Mouse (Mus musculus) kidney, adult 18-20 months (tissue): ENCODE measurements around the gene Iqck.

Experiments used
- DNase-seq: peaks from one replicate; pipeline ENCODE4 v3.0.0; 2021

Iqck gene

GRCm38 (mm10) chr7:118992080-118992560, 136.6 kb downstream of the Iqck start:
- DNase-seq, result no peak

DNA sequence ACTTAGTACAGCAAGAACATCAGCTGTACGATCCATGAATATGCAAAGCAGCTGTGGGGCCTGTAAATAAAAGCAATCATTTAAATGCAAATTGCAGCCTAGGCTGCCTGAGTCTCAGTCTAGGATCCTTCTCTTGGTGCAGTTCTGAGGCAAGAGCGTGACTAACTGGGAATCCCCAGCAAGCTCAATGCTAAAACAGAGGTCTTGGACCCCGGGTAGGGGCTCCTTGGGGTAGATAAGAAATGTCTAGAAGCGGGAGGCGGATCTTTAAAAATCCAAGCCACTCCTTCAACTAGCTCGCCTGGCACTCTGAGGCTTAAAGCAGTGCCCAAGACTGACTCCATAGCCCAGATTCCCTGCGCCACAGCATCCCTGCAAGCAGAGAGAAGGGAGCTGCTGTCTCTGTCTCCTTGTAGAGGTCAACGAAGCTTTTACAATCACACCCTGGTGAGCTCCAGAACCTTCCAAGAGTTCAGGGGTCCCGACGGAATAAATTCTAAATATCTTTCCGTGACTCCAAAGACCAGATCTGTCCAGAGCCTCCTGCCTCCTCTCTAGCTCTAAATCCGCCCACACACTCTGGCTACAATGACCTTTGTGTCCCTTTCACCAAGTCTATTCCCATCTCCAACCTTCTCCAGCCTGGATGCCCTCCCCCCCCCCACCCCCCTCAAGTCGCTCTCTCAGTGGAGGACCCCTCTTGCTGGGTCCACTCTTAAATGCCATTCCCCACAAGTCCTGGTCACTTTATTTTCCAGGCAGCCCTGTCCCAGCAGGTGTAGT, 137.3 kb downstream of the Iqck start:
- no peak for DNase-seq

- no peak for DNase-seq
Observed at GRCm38 (mm10) chr7:118993597-118994230, 138.2 kb downstream of the Iqck start.

GRCm38 (mm10) chr7:118994231-118994842, 138.8 kb downstream of the Iqck start:
- DNase-seq, result peak; percentile 23

DNA sequence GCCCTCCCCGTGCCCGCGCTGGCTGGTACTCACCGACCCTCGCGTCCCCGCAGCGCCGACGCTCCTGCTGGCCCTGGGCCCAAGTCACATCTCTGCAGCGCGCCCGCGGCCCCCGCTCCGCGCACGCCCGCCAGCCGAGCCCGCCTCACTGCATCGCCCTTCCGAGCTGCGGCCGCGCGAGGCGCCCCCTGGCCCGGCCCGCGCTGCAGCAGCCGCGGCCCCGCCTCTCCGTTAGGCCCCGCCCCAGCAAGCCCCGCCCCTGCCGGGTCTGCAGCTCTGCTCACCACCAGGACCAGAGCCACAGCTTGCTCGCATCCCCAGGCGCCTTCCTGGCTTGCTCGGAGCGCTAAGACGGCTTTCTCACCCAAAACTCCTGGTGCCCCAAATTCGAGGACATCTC, 139.5 kb downstream of the Iqck start, which contains the start of gene Gprc5b:
TSS of gene Gprc5b (minus strand) at position 205 of the 400 bp plus-strand sequence.
- DNase-seq, result peak; percentile 85

- no peak for DNase-seq
Observed at GRCm38 (mm10) chr7:118995671-118996070, 140.1 kb downstream of the Iqck start.

DNA sequence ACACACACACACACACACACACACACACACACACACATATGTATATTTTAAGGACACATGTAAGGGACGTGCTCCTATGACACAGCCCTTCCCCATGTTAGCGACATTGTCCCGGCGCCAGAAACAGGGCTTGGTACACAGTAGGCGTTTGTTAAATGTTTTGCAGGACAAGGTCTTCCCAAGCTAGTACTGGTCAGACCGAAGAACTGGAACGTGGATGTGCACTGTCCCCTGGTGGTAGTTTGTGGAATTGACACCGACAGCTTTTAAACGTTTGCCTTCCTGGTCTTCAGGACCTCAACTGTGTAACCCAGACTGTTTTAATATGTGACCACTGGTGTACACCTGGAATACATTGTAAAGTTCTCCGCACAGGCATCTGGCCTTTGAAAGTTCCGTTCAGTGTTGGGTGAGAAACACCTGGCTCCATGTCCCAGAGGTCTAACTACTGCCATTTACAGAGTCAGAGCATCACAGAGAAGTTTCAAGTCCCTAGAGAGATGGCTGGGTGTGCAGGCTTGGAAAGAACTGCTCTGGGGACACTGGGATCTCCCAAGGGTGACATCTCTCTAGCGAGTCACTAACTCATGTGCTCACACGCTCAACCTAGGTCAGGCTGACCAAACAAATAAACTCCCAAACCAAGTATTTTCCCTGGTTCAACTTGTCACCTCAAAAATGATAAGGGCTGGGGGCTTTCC, 140.7 kb downstream of the Iqck start:
- peak; percentile 87 for DNase-seq

GRCm38 (mm10) chr7:118999857-119000256, 144.3 kb downstream of the Iqck start:
- DNase-seq, result no peak

DNA sequence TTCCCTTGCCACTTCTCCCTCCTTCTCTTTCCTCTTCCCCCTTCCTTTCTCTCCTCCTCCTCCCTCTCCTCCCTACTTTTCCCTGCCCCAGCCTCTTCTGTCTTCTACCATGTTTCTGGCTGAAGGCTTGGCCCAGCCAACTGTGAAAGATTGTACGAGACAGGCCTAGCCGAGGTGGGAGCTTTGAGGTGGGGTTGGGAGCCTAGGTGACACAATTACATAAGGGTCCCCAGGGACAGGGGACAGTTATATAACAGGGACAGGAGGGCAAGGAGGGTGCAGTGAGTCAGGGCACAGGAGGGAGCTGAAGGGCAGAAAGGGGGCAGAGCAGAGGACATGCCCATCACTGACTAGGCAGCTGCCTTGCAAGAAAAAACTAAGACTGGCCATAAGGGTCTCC, 146.4 kb downstream of the Iqck start:
- no peak for DNase-seq

GRCm38 (mm10) chr7:119002501-119002900, 146.9 kb downstream of the Iqck start:
- DNase-seq, result peak; percentile 44

DNA sequence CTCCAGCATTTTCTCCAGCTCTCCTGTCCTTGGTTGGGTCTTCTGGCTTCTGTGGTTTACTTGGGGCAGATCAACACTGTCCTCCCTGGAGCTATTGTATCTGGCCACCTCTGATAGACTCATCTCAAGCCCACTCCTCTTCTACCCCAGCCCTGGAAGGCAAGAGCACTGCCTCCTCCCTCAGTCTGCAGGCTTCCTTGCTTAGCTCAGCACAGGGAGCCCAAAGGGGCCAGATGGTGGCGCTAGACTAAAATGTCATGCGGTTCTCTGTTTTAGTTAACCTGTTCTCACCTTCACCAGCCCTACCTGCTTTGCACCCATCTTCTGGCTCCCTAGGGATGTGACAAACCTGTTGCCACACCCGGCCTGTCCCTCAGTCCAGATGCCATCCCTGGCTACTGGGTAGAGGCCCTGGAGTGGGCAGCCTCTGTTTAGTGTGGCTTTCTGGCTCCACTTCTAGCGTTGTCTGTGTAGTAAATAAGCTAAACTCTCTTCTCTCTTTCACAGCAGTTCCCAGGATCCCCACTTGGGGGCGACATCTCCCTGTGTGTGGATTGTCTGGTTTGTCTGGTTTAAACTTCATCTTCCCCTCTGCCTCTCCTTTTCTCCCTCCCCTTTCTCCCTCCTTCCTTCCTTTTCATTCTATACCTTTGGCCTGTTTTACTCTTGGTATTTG, 155.4 kb downstream of the Iqck start:
- peak; percentile 82 for DNase-seq

DNA sequence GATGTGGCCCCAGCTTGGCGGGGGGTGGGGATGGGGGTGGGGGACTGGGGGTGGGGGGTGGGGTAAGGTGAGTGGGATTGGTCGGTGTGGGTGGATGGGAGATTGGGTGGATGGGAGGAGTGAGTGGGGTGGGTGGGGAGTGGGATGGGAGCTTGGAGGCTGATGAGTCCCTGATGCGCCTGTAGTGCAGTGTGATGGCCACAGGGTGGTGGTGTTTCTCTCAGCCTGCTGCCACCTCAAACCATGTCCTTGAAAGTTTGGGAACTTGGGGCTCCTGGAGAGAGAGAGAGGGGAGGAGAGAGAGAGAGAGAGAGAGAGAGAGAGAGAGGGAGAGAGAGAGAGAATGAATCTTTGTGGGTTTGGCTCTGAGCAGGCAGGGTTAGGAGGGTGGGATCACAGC, 160.2 kb downstream of the Iqck start:
- no peak for DNase-seq

DNA sequence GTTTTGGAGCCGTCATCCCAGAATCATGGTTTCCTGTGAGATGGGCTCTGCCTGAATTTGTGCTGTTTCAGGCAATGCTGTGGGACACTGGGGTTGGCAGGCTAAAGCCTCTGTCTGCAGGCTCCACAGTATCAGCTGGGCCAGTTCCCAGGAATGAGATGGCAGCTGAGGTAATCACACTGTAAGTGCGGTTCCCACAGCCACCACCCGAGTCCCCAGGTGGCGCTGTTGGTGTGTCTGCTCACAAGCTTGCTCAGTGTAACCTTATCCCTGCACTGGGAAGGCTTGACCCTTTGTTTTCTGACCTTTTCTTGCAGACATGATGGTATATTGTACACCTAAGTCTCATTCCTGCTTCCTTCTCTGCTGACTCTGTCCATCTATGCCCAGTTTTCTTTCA, 164.0 kb downstream of the Iqck start:
- peak; percentile 51 for DNase-seq
